Mouse (Mus musculus) embryo, embryonic 11.5 days (tissue): ENCODE measurements around the gene Rmnd5b.

Experiments used
- DNase-seq: peaks from one replicate; pipeline ENCODE4 v3.0.0-alpha.2; 2012; ENCODE audit warnings: low read depth, low spot score

The Rmnd5b gene

GRCm38 (mm10) chr11:51591915-51592314 lies 43.8 kb downstream of the Rmnd5b start:
- DNase-seq, result no peak

GRCm38 (mm10) chr11:51591168-51591567 lies 44.5 kb downstream of the Rmnd5b start:
- no peak for DNase-seq

GRCm38 (mm10) chr11:51590002-51590401 lies 45.7 kb downstream of the Rmnd5b start:
- no peak for DNase-seq

GRCm38 (mm10) chr11:51588833-51589232 lies 46.9 kb downstream of the Rmnd5b start:
- no peak for DNase-seq

- DNase-seq, result no peak
Observed at GRCm38 (mm10) chr11:51587059-51587458, 48.6 kb downstream of the Rmnd5b start.

GRCm38 (mm10) chr11:51586411-51586810 lies 49.3 kb downstream of the Rmnd5b start:
- no peak for DNase-seq

GRCm38 (mm10) chr11:51585608-51586252 lies 50.0 kb downstream of the Rmnd5b start:
- no peak for DNase-seq

GRCm38 (mm10) chr11:51584431-51585248 lies 51.1 kb downstream of the Rmnd5b start, which contains the start of gene Phykpl:
Gene Phykpl, plus strand, starts transcription at chr11:51584757.
- peak; percentile 97 for DNase-seq

- no peak for DNase-seq
Observed at GRCm38 (mm10) chr11:51584057-51584430, 51.7 kb downstream of the Rmnd5b start.

GRCm38 (mm10) chr11:51582713-51583112 lies 53.0 kb downstream of the Rmnd5b start:
- peak; percentile 73 for DNase-seq

- no peak for DNase-seq
Observed at GRCm38 (mm10) chr11:51579024-51579423, 56.7 kb downstream of the Rmnd5b start.

- DNase-seq, result no peak
Observed at GRCm38 (mm10) chr11:51577587-51577986, 58.1 kb downstream of the Rmnd5b start.

- DNase-seq, result no peak
Observed at GRCm38 (mm10) chr11:51576454-51576853, 59.2 kb downstream of the Rmnd5b start.
